Mouse (Mus musculus) left cerebral cortex, postnatal 36 days (tissue): ENCODE measurements at regions not wholly inside any gene's neighbourhood (a gene's known extent, or its start where the extent isn't known, plus 50 kb on each side); places are given as distances from the start of the nearest gene placed in this dataset.

Source experiments
- DNase-seq, 2 experiments: peaks; one replicate each; pipeline ENCODE4 v3.0.0; 2021 to 2022; ENCODE audit warnings: low spot score in 2 of 2, mixed read lengths in 1 of 2
- intact Hi-C: fragments of 180-260 bp; cut with DNase I; formaldehyde crosslinking; loops from one replicate; pipeline ENCODE4 v1.15.1; 2025

DNA sequence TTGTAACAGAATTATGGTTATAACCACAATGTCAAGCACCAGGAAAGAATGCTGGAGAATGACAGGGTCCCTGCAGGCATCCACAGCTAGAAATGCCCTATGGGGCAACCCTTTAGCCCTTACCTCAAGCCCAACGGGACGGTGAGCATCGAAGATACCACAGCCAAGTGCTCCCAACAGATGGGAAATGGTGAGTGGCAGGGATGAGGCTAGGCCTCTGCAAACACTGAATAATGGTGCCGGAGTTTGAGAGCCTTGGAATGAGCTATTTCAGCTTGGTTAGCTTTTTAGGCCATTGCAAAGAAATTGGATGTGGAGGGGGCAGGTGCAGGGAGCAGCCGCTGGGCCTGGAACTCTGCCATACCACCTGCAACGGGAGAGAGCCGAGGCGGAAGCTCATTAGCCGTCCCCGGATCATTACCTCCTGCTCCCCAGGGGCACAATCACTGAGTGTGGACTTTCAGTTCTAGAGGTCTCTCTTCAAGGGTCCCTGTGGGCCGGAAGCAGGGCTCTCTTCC lies 117.9 kb downstream of the Usp31 start:
- intact Hi-C loops, result no loop called here
- no peak for DNase-seq

DNA sequence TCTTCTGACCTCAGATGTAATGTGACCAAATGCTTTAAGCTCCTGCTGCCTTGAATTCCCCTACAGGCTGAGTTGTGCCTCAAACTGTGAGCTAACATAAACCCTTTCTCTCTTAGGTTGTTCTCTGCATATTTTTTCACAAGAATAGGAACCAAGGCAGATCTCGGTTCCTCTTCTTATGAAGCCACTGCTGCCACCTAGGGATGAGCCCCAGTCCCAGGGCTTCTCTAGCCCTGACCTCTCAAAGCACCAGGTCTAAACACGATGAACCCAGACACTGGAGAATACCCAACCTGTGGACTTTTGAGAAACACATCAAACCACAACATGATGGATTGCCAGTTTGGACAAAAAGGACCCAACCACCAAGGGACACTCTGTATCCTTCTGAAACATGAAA lies 119.3 kb downstream of the Usp31 start:
- no peak for DNase-seq
- intact Hi-C loops, result no loop called here

DNA sequence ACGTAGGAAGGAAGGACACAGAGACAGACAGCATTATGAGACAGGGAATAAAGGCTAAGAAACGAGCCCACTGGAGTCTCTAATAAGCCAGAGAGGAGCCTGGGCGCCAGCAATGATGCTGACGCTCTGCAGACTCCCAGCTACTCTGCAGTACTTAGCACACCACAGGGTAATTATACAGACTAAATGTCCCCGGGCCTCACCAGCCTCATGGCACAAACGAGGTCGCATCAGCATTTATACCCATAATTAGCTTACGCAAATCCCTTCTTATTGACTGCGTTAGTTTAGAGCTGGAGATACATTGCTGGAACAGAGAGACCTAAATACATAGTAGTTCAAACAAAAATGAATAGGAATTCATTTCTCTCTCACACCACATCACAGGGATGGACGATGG lies 121.3 kb downstream of the Usp31 start:
- intact Hi-C loops, result no loop called here

DNA sequence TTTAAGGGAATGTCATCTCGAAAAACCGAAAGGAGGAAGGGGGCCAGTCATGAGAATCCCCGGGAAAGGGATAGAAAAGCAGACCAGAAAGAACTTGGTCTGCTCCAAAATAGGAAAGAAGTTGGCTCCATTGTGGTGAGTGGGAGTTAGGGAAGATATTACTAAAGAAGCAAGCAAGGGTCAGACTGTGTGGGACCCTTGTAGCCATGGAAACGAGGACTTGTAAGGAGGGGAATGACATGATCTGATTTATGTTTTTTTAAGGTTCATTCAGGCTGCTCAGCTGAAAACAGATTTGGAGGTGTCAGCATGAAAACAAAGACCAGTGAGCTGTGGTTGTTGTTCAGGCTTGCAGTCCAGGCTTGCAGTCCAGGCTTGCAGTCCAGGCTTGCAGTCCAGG lies 127.6 kb downstream of the Usp31 start:
- intact Hi-C loops, result no loop called here
- DNase-seq, result no peak

More for the DNA sequence above, 121.3 kb downstream of the Usp31 start:
- DNase-seq, result no peak

DNA sequence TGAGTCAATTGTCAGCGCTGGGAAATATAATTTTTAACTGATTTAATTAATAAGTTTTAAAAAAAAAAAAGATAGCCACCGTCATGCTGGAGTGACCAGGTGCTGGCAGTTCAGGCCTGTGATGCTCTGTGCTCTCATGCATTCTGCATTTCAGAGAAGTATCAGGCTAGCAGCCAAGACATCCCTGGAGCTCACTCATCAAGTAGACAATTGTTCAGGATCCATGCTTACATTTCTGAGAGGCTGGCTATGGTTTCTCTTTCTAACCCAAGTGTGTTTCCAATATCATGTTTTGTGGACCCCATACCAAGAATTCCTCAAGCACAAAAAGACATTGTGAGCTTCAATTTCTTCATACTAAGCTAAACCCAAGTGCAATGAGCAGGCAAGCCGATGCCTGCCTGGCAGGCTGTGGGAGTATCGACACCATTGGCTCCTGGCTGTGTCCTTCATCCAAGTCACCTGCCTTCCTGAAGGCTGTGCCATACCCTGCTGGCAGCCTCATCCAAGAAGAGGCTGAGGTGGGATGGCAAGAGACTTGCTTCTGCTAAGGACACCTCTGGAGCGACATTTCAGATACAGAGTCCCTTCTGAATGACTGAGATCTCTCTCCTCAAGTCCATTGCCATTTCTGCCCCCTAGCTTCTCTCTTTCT lies 134.2 kb downstream of the Usp31 start:
- intact Hi-C loops, result no loop called here
- no peak for DNase-seq

DNA sequence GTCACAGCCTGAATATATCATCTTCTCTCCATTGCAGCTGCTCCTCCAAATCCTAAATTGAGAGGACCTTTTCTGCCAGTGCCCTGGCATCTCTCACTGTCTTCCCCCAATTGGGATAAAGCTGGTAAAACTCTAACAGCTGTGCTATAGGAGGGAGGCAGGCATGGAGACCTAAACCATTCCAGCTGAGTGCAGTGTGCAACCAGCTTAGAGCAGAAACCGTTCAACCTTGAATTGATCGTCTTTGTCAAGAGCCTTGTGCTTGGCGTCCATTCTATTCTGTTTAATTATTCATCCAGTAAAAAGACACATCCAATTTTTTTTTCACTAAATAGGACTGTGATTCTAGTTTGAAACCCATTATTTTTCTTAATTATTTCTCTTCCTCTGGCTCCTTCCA lies 135.3 kb downstream of the Usp31 start:
- intact Hi-C loops, result no loop called here
- no peak for DNase-seq

DNA sequence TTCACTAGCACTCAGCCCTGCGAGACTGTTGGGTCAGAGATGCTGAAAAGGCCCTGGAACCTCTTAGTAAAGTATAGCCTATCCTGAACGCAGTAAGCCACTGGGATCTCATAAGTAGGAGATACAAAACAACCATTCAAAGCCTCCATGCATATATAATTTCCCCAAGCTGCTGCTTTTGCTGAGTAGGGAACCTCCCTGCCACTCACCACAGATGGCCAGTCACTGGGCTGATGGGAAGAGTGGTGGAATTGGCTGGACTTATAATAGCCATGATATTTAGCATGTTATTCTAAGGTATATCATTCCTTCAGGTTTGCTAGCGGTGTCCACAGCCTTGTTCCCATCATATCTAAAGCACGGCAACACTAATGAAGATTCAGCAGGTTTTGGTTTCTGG lies 135.8 kb downstream of the Usp31 start:
- peak in 1 of 2 experiments; percentile 14 for DNase-seq
- intact Hi-C loops, result no loop called here

DNA sequence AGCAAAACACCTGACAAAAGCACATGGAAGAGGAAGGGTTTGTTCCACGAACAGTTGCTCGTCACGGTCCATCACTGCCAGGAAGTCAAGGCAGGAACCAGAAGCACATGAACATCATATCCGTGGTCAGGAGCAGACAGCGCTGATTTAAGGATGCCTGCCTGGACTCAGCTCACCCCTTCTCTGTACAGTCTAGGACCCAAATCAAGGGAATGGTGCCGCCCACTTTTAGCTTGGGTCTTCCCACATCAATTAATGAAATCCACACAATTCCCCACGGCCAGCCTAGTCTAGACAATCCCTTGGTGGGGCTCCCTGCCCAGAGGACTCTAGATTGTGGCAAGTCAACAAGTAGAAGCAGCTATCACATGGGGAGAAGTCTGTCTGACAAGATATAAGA lies 137.8 kb downstream of the Usp31 start:
- intact Hi-C loops, result no loop called here
- DNase-seq, result no peak

DNA sequence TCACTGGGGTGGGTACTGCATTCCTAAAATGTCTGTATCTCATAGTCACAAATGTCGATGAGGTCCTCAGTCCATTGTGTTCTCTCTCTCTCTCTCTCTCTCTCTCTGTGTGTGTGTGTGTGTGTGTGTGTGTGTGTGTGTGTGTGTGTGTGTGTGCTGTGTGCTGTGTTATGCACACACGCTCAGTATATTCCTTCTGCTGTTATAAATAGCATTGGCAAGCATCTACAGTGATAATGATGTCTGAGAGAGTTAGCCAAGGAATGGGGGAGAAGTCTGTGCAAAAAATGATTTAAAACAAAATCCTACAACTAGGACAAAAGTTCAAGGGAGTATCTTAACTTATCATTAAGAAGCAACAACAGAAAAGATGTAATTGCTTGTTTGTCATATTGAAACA lies 139.0 kb downstream of the Usp31 start:
- intact Hi-C loops, result no loop called here
- DNase-seq, result no peak

DNA sequence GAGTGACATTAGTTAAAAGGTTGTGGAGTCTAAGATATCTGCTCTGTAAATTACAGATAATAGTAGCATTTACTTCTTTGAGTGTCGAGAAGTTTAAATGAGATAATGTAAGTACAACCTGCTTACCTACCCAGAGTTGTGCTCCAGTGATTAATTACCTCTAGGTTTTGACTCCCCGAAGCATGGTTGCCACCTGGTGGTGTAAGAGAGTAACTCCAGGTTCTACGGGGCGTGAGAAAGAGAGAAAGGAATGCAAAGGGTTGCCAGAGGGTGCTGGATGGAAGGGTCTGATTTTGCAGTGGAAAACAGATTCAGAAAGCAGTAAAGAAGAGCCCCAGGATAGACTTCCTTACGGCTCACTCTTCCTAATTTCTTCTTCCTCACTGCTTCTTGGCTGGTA lies 143.5 kb downstream of the Usp31 start:
- DNase-seq, result peak in 1 of 2 experiments; percentile 47
- intact Hi-C loops, result loop anchor here (2.0 to 5.0 kb wide), 5 partner anchors 79 to 486 kb away; partner anchors contain the start of gene Hs3st2

DNA sequence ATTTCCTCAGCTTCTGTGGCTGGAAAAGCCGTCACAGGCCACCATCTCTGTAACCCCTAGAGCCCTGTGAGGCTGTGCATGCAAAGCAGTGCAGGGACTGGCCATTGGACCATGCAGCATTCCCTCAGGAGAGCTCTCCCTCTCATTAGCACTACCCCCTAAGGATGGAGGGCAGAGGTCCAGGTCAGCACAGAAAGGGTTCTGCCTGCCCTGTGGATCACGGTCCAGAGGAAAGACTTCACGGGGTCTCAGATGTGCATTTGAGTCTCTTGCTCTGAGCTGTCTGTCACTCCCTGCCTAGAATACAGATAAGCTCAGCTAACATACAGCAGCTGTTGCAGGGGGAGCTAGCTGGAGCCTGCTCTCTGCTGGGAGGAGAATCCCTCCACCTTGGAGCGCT lies 151.6 kb downstream of the Usp31 start:
- DNase-seq, result no peak
- intact Hi-C loops, result no loop called here
